Mouse (Mus musculus) ES-Bruce4 (cell line): ENCODE results near the gene Igsf8. TPM values are rescaled to one million over a fixed set of nuclear protein-coding genes. Genes with fewer than 3 reads are reported as not detected.
A peak's percentile ranks its signal among the peaks of the same experiment; 100 is the strongest.

ENCODE experiments used
- H3K27ac ChIP-seq: 2 replicates; pipeline ENCODE4 v1.5.1; 2012; ENCODE audit warnings: low read length, inconsistent platforms; ENCODE audit not compliant: insufficient read depth
- H3K27me3 ChIP-seq: 2 replicates; pipeline ENCODE4 v1.6.1; 2012; ENCODE audit warnings: mild to moderate bottlenecking, low read length, inconsistent platforms; ENCODE audit not compliant: control insufficient read depth, poor library complexity, insufficient read depth, severe bottlenecking
- H3K36me3 ChIP-seq: 2 replicates; pipeline ENCODE4 v1.6.1; 2012; ENCODE audit warnings: inconsistent platforms, mild to moderate bottlenecking, low read length, moderate library complexity; ENCODE audit not compliant: control insufficient read depth, poor library complexity, insufficient read depth, severe bottlenecking
- H3K4me1 ChIP-seq: one replicate; pipeline ENCODE4 v1.8.1; 2011; ENCODE audit warnings: low read length; ENCODE audit not compliant: control insufficient read depth, insufficient read depth
- H3K4me3 ChIP-seq: 2 replicates; pipeline ENCODE4 v1.5.1; 2011; ENCODE audit warnings: low read depth, mild to moderate bottlenecking, low read length
- H3K9ac ChIP-seq: 2 replicates; pipeline ENCODE4 v1.6.1; 2012; ENCODE audit warnings: low read depth, mild to moderate bottlenecking, inconsistent platforms; ENCODE audit not compliant: poor library complexity, severe bottlenecking
- H3K9me3 ChIP-seq: replicated peaks from 2 replicates; pipeline ENCODE4 v1.6.1; 2012; ENCODE audit warnings: mild to moderate bottlenecking, low read length, inconsistent platforms; ENCODE audit not compliant: control insufficient read depth, poor library complexity, insufficient read depth, severe bottlenecking
- CTCF ChIP-seq: IDR thresholded peaks from one replicate; pipeline ENCODE4 v1.8.1; 2011; ENCODE audit warnings: low read depth, low read length
- EP300 ChIP-seq: IDR thresholded peaks from 2 replicates; pipeline ENCODE4 v1.6.1; 2011; ENCODE audit warnings: low read depth, low read length; ENCODE audit not compliant: insufficient read depth
- POLR2A ChIP-seq: IDR thresholded peaks from one replicate; pipeline ENCODE4 v1.8.1; 2011; ENCODE audit warnings: low read length; ENCODE audit not compliant: insufficient read depth
- polyA plus RNA-seq: library from polyadenylated mRNA; stranded (reverse); fragments of >200 nt; gene quantifications from 2 replicates; pipeline ENCODE4 v1.2.4, GENCODE M21; 2011; ENCODE audit warnings: low read depth; ENCODE audit not compliant: missing spikeins, insufficient read depth, insufficient read length

Gene Igsf8
- polyA plus RNA-seq, 1 experiment, result 35.4 TPM

GRCm38 (mm10) chr1:172309699-172310398 is 48.4 kb downstream of the Igsf8 start:
- Histone ChIP-seq H3K27ac (no peak overlapping the region), H3K4me1 (peaks cover 4% of the 10 kb centered on the region)
- TF ChIP-seq POLR2A, result no peak
- peak; percentile 75 for TF ChIP-seq EP300
- TF ChIP-seq CTCF, result peak; percentile 97

DNA sequence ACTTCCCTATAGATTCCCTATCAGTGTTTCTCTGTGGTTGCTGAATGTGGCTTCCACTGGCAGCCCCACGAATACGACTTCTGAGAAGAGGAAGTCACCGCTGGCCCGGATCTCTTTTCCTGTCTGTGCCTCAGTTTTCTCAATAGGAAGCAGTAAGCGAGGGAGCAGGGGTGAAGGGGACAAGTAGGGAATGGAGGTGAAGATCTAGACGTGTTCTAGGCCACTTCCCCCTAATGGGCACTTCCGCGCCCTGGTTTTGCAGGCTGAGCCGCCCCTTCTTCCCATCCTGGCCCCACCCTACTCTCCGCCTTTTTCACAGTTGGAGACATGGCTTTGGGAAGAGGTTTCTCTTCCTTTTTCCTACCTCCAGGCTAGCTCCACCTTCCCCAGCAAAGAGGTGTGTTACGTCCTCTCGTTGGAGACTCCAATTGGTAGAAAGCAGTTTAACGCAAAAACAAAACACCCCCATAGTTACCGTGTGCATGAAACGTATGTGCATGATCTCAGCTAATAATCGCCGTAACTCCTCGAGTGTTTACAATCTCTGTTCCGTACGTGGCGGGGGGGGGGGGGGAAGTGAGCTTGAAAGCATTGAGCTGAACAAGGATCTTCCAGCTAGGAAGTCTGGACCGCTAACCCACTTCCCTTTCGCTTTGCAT is 49.9 kb downstream of the Igsf8 start:
- Histone ChIP-seq H3K9me3 (no peaks in the 10 kb centered on the region), H3K27ac (peak overlapping the region; percentile 51), H3K4me1 (peaks cover 4% of the 10 kb centered on the region), H3K9ac (peak overlapping the region; percentile 75), H3K27me3 (no peaks in the 10 kb centered on the region), H3K36me3 (no peaks in the 10 kb centered on the region), H3K4me3 (peak overlapping the region; percentile 86)
- TF ChIP-seq CTCF, result no peak
- peak; percentile 17 for TF ChIP-seq POLR2A
- 0 out of 2 replicates have a peak, but pooled peaks have one; percentile 31 for TF ChIP-seq EP300

More at GRCm38 (mm10) chr1:172309699-172310398, 48.4 kb downstream of the Igsf8 start:
- Histone ChIP-seq H3K36me3 (no peaks in the 10 kb centered on the region), H3K4me3 (no peak overlapping the region), H3K9ac (no peak overlapping the region), H3K27me3 (no peaks in the 10 kb centered on the region), H3K9me3 (no peaks in the 10 kb centered on the region)

DNA sequence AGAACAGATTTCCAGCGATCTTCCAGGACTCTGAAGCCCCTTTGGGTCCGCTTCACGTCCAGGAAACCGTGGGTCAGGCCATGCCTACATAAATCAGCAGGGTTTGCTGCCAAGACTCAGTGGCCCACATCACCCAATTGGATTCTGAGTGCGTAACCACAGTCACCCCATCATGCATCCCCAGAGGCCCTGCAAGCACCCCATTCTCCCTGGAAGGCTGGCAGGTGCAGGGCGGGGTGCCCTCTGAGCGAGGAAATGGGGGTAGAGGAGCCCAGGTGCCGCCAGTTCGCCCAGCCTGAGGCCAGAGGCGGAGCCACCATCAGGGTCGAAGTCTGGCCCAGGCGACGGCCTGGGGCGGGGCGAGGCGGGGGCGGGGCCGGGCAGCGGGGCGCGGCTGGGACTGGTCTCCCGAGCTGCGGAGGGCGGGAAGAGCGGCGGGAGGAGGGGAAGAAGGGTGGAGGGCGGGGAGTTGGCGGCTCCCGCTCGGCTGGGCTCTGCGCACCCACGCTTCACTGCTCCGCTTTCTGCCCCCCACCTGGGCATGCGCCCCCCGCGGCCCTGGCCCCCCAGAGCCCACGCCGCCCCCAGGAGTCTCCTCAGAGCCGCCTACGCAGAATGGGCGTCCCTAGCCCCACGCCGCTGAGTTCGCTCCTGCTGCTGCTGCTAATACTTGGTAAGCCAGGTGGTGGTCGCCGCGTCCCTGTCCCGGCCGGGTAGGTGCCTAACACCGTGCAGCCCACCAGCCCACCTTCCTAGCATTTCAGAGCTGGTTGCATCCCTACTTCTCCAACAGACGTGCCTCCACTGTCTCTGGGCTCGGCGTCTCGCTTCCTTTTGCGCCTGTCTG is 50.7 kb downstream of the Igsf8 start:
- no peak for TF ChIP-seq CTCF
- TF ChIP-seq EP300, result no peak
- TF ChIP-seq POLR2A, result no peak
- Histone ChIP-seq H3K9ac (peak overlapping the region; percentile 75), H3K27ac (peak overlapping the region; percentile 51), H3K36me3 (no peaks in the 10 kb centered on the region), H3K27me3 (no peaks in the 10 kb centered on the region), H3K9me3 (no peaks in the 10 kb centered on the region), H3K4me1 (peaks cover 4% of the 10 kb centered on the region), H3K4me3 (peak overlapping the region; percentile 98)

GRCm38 (mm10) chr1:172312768-172313561 is 51.5 kb downstream of the Igsf8 start:
- Histone ChIP-seq H3K9ac (peak overlapping the region; percentile 75), H3K4me3 (peak overlapping the region; percentile 98), H3K4me1 (peaks cover 6% of the 10 kb centered on the region), H3K27me3 (no peaks in the 10 kb centered on the region), H3K36me3 (no peaks in the 10 kb centered on the region), H3K9me3 (no peaks in the 10 kb centered on the region), H3K27ac (no peak overlapping the region)
- TF ChIP-seq EP300 (no peak), CTCF (no peak), POLR2A (no peak)

GRCm38 (mm10) chr1:172313613-172314411 is 52.4 kb downstream of the Igsf8 start:
- no peaks in the 10 kb centered on the region for H3K36me3 ChIP-seq
- no peaks in the 10 kb centered on the region for H3K9me3 ChIP-seq
- no peaks in the 10 kb centered on the region for H3K27me3 ChIP-seq
- no peak overlapping the region for H3K9ac ChIP-seq
- no peak overlapping the region for H3K4me3 ChIP-seq
- peaks cover 6% of the 10 kb centered on the region for H3K4me1 ChIP-seq
- no peak overlapping the region for H3K27ac ChIP-seq
- no peak for TF ChIP-seq EP300
- no peak for TF ChIP-seq CTCF
- TF ChIP-seq POLR2A, result no peak
